Mouse (Mus musculus) ovary, postnatal 10 days (tissue): ENCODE measurements around the gene Sycp2.

ENCODE experiments used
- DNase-seq: peaks from one replicate; pipeline ENCODE4 v3.0.0; 2022; ENCODE audit warnings: low spot score

Gene Sycp2

GRCm38 (mm10) chr2:178407053-178407815 lies at the start of gene Sycp2:
Gene Sycp2 (minus strand): TSS chr2:178407685.
- DNase-seq = no peak

GRCm38 (mm10) chr2:178454664-178455516 lies 47.4 kb upstream of the Sycp2 start:
- peak; percentile 5 for DNase-seq

DNA sequence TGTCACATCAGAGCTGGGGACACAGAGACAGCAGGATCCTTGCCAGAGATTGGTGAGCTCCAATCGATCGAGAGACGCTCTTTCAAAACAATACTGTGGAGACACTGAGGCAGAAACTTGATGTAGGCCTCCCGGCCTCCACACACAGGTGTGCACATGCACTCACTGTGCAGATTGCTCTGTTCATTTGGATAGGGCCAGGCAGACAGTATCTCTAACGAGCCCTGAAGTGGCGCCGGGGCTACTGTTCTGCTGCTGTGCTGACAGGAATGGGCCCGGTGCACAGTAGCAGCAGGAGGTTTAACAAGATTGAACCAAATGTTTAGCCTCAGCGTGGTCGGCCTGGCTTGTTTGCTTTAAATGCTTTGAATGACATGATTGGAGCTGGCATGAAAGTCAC lies 43.5 kb upstream of the Sycp2 start:
- DNase-seq = no peak

DNA sequence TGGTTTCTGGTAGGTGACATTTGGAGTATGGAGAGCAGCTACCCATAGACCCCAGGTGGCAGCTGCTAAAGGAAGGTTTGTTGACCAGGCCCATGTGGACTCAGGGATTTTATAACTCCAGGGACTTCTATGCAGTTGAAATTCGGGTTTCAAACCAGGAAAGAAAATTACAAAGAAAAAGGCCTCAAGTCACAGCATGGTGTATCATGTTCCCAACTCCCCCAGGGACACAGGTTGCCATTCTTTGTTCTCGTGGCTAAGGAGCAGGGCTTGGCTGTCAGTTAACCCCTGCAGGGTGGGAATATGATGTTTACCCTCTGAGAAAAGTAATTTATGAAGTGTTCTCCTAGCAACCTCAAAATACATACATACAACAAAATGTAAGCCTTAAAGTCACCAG lies 42.8 kb upstream of the Sycp2 start:
- DNase-seq = no peak

DNA sequence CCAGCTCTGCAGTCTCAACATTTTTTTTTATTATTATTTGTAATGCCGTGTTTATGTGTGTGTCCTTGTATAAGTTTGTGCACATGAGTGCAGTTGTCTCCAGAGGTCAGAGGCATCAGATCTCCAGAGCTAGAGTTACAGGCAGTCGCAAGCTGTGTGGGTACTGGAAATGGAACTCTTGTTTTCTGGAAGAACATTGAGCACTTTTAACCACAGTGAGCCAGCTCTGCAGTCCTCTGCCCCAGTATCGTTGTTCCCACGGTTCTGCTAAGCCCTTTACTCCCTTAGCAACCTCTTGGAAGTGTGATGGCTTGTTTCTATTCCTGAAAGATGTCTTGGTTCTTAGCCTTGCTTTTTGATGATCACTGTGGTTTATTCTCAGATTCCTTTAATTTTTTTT lies 41.9 kb upstream of the Sycp2 start:
- DNase-seq = no peak

- DNase-seq = no peak
Observed at GRCm38 (mm10) chr2:178437311-178437710, 29.8 kb upstream of the Sycp2 start.

DNA sequence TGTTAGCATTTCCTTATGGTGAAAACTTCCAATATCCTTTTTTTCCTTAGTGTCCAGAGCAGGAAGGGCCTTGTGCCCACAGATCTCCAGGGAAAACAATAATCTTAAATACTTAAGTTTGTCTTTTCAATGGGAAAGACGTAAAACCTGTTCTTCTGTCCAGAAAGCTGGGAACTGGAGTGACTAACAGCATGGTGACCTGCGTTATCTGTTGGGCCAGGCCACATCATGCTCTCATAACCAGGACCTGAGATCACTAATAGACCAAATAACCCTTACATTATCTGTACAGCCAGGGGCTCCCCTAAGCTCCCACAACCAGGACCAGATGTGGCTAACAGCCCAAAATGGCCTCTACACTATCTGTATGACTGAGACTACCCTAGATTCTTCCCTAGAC lies 26.4 kb upstream of the Sycp2 start:
- DNase-seq = no peak

GRCm38 (mm10) chr2:178433495-178433894 lies 26.0 kb upstream of the Sycp2 start:
- no peak for DNase-seq

- DNase-seq = no peak
Observed at GRCm38 (mm10) chr2:178430231-178430630, 22.7 kb upstream of the Sycp2 start, which contains the start of gene Cdh26. Gene Cdh26 (plus strand): TSS chr2:178430531.

GRCm38 (mm10) chr2:178429426-178429825 lies 21.9 kb upstream of the Sycp2 start:
- DNase-seq = no peak

DNA sequence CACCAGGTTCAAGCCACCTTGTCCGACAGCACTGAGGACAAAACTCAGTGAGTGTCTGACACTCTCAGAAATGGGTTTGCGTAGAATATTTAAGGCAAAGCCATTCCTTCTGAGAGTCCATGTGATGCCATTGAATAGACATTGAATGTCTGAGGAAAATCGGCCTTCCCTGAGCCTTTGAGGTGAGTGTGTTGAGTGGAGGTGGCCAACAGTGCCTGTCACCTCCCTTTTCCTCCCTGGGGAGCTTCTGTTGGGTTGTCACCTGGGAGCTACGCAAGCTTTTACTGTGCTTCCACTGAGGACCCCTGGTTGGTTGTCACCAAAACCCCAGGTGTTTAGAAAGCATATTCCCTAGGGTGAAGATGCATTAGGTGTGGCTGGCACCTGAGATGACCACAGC lies 21.2 kb upstream of the Sycp2 start:
- no peak for DNase-seq

DNA sequence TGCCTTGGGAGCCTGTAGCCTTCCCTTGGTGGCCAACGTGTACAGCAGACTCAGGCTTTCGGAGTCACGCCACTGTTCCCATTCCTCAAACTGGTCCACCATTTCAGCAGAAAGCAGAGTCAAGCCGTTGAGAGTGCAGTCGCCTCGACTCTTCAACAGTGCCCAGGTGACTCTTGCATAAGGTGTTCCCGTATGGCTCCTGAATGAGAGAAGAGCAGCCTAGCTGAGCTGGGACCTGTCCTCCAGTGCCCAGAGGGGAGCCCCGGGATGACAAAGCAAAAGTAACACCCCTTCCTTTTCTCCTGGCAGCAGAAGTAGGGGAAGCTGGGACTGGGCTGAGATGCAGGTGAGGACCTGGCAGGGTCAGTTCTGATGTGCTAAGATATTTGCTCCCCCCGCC lies 20.7 kb upstream of the Sycp2 start:
- no peak for DNase-seq

GRCm38 (mm10) chr2:178427181-178427580 lies 19.7 kb upstream of the Sycp2 start:
- no peak for DNase-seq

DNA sequence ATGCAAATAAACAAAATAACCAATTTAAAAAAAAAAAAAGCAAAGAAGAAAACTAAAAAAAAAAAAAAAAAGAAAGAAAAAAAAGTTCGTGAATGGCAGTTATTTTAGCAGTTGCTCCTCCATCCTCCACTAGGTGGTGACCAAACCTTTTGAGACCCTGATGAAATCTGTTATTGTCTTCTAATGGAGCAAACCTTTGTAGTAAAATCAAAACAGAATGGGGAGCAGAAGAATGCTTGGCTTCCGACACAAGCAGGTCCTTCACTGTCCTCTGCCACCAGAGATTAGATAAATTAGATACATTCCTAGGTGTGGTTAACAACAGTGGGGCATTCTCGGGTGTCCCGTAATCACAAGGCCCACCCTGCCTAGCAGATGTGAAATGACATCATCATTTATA lies 18.7 kb upstream of the Sycp2 start:
- no peak for DNase-seq

DNA sequence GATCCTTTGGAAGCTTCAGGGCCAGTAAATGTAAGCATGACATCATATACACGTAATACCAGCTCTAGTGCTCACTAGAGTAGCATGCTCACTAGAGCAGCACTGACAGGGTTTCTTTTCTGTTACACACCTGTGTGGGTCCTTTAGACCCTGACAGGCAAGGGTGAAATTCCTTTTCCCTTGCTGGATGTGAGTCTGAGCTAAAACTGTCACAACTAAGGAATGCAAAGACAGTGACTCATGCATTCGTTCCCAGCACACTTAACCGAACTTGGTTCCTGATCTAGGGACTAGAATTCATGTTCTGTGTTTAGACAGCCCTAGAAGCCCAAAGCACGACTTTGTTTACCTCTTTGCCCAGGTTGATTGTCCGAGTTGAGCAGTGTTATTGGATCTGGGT lies 15.7 kb upstream of the Sycp2 start:
- DNase-seq = no peak

- DNase-seq = no peak
Observed at GRCm38 (mm10) chr2:178422186-178422585, 14.7 kb upstream of the Sycp2 start.

DNA sequence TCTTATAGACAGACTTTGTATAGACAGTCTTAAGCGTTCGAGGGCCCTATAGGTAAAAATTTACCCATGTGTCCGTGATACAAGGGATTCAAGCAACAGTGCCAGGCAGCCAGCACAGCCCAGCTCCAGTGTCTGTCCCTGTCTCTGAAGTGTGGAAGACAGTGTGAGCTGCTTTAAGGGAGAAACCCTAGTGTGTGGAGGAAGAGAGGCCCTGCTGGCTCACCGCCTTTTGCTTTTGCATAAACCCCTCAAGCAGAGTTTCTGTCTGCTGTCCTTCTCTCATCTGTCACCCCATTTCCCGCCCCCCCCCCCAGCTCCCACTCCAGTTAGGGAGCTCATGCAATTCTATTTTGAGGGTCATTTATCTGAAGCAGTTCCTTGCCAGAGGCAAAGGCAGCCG lies 14.1 kb upstream of the Sycp2 start:
- no peak for DNase-seq

DNA sequence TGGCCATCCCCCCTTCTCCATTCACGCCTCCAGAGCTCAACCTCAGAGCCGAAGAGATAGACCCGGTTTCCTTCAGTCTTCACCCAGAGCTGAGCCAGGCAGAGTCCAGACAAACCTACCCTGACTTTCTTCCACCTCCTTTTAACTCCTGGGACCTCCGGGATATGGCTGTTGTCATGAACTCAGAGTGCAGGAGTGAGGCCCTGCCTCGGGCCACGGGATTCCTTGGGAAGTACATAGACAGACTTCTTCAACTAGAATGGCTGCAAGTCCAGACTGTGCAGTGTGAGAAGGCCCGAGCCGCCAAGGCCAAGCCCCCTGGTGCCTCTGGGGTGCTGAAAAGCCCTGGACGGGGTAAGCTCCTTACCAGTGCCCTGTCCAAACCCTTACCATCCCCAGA lies 13.1 kb upstream of the Sycp2 start:
- no peak for DNase-seq

DNA sequence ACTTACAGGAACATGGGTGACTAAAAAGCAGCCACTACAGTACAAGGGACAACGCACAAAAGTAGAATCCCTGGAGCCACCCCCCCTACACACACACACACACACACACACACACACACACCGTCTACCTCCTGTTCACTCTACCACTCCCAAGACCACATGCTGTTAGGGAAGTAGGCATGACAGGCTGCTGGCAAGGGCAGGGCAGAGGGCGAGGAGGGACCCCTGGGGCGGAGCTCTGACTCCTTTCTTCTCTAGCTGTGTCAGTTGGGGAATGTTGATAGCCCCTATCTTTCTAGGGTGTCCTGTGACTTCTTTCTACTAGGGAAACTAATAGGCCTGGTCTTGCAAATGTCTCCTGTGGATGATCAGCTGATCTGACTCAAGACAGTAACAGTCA lies 9.5 kb upstream of the Sycp2 start:
- no peak for DNase-seq

DNA sequence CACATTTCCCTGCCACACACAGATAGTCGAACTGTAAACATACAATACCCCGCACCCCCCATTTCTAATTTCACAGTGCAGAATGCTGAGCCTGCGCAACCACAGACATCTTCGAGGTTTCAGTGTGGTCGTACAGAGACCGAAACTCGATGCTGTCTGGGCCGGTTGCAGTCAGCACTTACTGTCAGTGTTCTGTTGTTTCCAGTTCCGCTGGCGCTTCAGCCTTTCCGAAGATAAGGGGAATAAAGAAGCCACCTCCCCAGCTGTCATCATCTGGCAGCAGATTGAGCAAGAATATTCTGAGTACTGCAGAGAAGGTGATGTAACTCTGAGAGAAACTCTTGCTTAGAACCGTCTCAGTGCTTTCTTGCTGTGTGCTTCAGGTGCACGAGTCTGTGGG lies 8.9 kb upstream of the Sycp2 start:
- no peak for DNase-seq

DNA sequence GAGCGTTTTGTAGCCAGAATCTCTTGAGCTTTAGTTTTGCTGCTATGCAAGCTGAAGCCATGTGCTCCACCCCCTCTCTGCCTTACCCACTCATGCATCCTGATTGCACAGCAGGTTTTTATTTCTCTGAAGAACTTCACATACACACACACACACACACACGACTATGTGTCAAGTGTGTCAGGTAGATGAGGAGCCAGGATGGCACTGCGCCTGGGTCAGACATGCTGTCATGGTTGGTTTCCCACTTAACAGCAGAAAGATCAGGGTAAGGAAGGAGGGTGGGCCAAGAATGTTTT lies 7.6 kb upstream of the Sycp2 start:
- DNase-seq = no peak

GRCm38 (mm10) chr2:178414261-178415149 lies 7.0 kb upstream of the Sycp2 start, which contains the start of the genes Ppp1r3d and Fam217b:
Gene Ppp1r3d (minus strand): TSS chr2:178414472.
Gene Fam217b (plus strand): TSS chr2:178414524.
- DNase-seq = no peak
